Mouse (Mus musculus) 3T3-L1 (cell line): ENCODE data around the gene Tpk1.

Source experiments
- DNase-seq: peaks from one replicate; pipeline ENCODE4 v3.0.0-alpha.2; 2015; ENCODE audit warnings: low read depth, low spot score

The Tpk1 gene

DNA sequence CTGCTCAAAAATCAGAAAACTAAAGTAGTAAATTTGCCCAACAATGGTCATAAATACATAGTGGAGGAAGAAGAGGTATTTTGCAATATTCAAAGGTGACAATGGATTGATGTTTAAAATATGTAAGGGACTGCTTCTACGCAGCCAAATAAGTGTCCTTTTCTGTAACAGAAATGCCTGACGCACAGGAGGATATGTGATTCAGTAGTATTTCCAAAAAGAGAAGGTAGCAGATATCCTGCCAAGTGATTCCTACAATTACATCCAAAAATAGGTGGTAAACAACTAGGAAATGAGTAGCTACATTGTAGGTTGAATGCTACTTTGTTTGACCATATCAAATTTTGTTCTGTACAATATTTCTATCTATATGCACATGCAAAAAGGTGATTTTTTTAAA, 220.2 kb downstream of the Tpk1 start:
- no peak for DNase-seq

DNA sequence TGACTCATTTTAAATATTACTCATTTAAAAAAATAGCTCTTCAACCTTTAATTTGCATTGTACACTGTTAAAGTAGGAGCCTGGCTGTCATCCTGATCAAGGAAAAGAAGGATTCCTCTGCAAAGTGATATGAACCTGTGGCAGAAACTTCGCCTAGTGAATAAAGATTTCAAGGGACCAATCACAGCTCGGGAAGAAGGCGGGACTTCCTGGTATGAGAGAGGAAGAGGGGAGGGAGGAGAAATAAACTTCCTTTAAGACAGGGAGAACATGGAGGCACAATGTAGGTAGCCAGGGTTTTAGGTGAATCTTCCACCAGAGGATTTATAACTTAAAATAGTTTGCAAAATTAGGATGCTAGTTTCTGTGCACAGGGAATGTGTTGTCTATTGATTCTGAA, 223.9 kb downstream of the Tpk1 start:
- DNase-seq: peak; percentile 75

DNA sequence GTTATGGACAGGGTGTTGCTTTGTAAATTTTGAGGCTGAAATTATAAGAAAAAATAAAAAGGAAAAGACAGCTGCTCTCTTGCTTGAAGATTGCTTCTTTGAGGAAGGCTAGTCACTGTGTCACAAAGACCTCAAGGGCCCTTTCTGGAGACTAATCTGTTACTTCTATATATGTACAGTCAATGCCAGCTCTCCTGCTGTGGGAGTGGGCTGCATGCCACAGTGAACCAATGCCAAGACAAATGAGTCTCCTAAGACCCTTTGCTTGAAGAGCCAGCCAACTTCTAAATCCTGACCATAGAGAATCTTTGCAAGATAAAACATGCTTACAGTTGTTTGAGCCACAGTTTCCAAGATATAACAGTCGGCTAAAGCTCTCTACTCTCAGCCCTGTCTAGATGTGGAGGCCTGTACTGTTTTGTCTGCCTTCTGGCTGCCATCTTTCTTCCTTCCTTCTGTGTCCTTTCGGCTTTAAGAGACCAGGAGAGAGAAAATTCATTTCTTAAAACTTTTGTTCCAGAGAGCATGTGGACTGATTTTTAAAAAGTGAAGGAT, 230.0 kb downstream of the Tpk1 start:
- DNase-seq: no peak

DNA sequence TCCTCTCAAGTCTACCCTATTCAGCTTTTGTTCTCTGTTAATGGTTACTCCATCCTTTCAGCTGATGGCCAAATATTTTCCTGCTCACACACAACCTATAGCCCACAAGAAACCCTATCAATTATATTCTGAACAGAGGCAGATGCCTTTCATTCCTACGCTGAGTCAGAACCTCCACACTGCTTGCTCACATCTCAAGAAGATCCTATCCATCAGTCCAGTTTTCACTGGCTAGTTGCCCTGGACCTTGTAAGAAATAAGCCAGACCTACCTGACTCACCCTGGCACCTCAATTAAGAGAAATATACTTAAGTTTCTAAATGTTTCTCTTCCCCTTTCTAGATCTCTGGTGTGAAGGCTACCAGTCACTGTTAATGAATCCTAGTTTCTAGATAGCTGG, 231.7 kb downstream of the Tpk1 start:
- peak; percentile 89 for DNase-seq

DNA sequence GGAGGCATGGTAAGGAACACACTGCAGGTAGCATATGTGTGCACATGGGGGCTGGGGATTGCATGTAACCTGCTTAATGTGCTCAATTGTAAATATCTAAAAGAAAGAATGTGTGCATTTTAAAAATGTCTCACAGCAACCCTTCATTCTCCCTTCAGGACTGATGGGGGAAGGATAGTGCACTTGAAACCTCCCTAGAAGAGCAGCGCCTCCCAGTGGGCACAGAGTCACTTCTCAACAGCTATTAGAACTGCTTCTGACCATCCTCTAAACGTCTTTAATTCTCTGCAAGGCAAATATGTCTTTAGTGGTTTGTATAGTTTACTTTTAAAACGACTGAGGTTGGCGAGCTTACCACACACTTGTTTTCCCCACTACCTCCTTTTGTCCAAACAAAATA, 241.1 kb downstream of the Tpk1 start:
- peak; percentile 39 for DNase-seq

DNA sequence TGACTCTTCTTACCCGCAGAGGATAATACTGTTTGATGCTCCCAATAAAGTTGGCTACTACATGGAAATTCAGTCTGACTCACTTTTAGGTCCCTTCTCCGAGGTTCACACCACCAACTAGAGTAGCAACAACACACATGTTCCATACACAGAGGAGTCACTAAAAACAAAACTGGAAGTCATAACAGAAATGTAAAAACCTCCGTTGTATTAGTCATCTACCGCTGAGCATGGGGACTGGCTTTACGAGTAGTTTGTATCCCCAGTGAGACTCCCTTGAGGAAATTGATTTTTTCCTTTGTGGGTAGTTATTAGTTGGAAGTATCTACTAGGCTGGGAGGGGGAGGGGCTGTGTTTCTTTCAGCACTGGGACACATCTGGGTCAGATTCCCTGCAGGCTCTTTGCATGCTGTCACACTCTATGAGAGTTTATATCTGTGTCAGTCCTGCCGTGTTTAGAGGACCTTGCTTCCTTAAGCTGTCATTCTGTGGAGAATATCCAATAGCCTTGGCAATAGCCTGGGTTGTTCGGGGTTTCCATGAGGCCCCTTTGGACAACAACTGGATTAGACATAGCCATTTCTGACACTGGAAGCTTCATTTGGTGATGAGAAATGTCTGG, 245.6 kb downstream of the Tpk1 start:
- no peak for DNase-seq

DNA sequence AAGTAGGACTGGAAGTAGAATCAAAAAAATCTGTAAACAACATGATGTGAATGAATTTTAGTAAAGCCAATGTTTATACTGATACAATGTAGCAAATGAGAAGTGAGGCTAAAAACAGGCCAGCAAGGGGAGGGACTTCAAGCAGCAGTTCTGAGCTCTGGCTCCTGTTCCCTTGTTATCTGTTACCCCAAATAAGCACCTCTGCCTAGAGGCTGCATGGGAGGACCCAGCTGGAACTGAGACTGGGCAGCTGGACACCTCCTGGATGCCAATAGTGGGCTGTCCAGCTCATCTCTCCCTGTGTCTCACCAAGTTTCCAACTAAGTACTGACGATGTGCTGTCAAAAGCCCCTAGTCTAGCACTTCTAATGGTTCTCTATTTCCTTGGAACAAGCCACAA, 257.1 kb downstream of the Tpk1 start:
- DNase-seq: no peak

DNA sequence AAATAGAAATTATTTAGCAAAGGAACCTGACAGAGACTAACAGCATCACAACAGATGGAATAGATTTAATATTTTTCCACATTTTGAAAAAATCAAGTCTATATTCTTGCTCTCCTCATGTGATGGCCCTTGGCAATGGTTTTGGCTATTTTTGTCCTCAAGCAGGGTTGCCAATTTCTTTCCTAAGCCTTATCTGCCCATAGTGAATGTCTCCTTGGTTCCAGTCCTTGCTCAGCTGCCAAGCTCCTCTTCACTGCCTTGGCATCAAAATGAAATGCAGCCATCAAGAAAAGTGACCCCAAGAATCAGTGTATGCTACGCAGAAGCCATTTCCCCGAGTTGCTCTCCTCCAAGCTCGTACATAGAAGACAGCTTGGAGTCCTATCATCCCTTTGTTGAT, 263.0 kb downstream of the Tpk1 start:
- no peak for DNase-seq

DNA sequence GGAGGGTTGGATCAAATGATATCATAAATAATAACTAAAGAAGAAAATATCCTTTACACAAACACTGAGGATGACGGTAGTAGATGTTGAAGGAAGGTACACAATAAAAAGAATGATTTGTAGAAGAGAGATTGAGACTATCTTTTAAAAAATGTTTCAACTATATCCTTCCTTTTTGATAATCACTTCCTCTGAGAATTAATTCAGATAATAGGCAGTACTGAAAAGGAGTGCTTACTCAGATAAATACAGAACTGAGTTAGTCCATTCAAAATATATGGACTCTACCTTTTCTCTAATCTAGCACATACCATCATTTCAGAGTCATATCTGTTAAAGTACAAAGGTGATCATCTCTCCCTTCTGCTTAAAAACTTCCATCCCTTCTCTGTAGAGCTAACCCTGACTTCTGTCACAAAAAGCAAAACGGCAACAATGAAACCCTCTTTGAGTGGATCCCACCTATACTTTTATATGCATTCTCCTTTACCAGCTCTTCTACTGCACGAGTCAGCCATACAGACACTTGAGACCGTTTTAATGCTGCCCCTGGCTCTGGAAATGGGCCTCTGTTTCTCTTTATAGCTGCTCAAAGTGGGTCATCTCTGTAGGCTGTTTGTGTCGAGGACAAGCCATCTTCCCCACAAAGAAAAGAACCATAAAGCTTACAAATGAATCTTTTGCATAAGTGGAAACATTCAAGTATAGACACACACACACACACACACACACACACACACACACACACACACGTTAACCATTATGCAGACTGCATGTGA, 263.7 kb downstream of the Tpk1 start:
- DNase-seq: no peak

DNA sequence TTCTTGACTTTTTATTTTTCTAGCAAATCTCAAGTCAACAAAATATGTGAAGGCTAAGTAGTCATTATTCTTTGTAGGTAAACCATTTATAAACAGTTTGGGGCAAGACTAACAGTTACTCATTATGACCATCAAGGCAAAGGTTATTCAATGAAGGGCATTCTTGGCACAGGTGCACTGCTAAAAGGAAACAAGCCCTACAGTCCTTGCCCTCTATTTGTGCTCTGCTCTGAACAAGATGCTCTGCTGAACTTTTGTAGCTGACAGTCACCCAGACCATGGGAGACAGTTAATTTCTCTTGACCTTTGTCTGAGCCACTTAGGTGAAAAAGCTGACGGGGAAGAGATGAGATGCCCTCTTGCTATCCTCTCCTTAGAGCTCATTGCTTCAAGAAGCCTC, 269.7 kb downstream of the Tpk1 start:
- DNase-seq: no peak

DNA sequence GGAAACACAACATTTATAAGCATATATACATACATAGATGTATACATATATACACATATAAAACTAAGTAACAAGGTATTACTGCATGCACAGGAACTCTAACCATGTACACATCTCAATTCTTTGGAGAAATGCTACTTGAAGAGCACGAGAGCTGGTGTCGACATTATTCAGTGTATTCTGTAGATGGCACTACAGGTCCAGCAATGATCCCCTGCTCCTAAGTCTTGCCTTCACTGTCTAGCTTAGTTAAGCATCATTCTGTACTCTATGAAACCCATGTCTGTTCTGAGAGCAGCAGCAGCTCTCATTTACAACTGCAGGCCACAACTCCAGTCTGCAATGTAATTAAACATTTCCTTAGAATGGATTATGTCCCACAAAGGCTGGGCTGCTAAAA, 270.5 kb downstream of the Tpk1 start:
- DNase-seq: peak; percentile 51

DNA sequence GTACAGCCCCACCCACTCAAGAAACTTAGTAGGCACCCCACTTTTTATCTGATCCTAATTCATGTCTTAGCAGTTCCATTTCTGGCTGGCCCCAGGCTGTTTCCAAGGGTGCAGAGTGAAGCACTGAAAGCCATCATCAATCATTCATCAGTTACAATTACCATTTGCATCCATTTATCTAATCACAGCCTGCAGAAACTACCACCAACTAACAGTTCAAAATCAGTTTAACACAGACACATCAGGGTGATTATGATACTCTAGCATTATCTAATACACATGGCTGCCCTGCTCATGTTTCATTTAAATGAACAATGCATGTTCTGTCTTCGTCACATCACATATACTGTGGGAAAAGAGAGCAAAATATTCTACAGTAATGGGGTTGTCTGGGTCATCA, 274.7 kb downstream of the Tpk1 start:
- DNase-seq: no peak

DNA sequence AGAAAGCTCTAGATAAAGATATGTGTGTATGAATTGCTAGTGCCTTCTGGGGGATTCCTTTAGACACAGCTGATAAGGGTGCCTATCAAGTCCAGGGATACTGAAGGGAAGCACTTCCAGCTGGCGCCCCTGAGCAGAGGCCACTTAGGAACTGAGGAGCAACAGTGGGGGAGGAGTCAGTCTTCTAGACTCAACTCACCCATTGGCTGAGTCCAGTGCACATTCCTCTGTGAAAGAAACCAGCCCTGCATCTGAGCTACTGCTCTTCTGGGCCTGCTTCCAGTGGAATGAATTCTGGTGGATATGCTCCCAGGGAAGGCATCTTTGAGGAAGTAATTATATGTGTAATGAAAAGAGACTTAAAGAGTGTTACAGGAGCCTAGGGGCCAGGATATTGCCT, 278.8 kb downstream of the Tpk1 start:
- peak; percentile 69 for DNase-seq

DNA sequence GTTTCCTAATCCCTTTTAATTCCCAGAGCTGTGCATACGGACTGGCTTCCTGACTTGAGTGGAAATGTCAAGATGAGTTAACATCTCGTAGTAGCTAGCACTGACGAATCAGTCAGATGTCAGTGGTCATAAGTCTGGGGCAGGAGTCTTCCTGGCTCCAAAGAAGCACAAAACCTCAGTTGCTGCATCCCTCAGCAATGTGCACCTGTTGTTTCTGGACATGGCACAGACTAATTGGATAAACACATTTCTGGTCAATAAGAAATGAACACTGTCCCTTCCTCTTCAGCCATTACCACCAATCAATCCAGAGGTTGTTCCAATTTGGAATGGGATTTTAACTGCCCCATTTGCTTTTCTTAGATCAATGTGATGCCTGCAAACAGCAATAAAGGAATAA, 281.2 kb downstream of the Tpk1 start:
- no peak for DNase-seq

DNA sequence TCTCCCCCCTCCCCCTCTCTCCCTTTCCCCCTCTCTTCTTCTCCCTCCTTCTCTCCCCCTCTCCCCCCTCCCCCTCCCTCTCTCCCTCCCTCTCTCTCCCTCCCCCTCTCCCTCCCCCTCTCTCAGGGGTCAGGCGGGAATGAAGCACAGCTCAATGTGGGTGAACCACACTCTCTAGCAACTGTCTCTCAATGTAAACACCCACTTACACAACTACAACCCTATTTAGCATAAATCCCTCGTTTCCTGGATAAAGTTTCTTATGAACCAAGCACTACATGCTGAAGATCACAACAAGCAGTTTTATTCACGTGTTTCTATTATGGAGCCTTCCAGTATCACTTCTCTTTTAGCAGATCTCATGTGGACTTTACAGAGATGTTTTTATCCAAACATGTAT, 281.8 kb downstream of the Tpk1 start:
- no peak for DNase-seq

DNA sequence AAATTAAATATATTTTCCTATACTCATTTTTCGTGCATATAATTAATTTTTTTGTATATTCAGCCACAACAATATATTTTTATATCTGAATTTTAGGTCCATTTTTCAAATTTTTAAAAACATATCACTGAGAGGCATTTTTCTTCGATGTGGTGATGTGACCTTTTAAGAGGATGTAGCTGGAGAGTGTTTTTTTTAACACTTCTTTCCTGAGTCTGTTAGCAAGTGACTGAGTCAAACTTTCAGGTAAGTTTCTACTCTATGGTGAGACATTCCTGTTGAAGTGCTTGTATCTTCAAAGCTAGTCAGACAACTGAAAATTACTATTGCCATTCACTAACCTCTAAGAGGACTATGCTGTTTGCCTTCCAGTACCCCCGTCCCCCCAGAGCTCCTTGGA, 283.3 kb downstream of the Tpk1 start:
- no peak for DNase-seq

DNA sequence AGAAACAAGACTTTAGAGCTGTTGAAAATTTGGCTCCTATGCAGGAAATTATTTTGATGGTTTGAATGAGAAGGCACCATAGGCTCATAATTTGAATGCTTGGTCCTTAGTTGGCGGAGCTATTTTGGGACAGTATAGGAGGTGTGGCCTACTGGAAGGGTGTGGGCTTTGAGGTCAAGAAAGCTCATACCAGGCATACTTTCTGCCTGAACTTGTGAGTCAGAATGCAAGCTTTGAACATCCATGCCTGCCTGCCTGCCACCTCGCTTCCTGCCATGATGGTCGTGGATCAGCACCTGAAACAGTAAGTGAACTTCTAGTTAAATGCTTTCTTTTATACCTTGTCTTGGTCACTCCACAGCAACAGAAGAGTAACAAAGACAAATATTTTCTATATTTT, 283.8 kb downstream of the Tpk1 start:
- DNase-seq: peak; percentile 88

DNA sequence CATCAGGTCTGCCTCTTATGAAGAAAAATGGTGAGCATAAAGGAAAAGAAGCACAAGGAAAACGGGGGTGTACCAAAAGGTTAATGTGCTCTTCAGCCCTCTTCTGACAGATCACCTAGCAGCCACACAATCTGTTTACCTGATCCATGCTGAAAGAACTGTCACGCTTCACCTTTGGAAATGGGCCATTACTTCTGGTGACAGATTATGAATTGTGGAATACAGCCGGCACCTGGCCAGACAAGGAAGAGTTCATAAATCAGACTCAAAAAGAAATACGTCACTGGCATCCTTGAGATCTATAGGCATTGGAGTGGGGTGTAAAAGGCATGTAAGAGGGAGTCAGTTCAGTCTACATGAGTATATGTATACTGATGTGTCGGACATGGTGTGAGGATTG, 292.9 kb downstream of the Tpk1 start:
- no peak for DNase-seq

DNA sequence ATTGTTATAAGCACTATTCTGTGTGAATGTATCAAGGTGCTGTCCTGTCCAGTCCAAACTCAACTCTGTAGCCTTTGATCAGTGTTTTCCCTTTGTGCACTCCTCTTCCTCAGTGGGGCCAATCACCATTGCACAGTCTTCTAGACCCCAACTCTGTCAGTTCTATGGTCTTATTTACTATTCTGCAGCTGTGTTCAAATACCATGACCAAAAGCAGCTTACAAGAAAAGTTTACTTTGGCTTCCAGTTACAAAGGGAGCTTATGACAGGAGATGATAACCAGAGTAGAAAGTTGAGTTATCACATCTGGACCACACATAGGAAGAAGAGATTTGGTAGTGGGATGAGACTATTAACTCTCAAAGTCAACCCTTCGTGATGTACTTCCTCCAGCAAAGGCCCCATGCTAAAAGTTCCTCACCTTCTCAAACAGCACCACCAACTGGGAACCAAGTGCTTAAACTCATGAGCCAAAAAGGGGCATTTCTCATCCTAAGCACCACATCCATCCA, 298.6 kb downstream of the Tpk1 start:
- no peak for DNase-seq

DNA sequence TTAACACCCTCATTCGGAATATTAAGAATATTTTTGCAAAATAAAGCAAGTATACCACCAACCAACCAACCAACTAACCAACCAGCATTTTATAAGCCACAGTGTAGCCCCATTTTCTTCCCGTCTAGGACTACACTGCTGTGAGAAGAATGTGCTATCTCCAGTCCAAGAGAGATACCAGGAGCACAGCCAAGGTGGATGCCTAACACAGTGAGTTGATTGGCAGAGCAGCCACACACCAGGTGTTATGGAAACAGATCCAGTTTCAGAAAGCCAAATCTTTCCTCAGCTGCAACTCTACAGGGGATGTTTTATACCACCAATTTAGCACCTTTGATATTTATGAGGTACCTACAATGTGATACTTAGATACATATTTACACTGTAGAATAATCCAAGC, 299.1 kb downstream of the Tpk1 start:
- DNase-seq: no peak

DNA sequence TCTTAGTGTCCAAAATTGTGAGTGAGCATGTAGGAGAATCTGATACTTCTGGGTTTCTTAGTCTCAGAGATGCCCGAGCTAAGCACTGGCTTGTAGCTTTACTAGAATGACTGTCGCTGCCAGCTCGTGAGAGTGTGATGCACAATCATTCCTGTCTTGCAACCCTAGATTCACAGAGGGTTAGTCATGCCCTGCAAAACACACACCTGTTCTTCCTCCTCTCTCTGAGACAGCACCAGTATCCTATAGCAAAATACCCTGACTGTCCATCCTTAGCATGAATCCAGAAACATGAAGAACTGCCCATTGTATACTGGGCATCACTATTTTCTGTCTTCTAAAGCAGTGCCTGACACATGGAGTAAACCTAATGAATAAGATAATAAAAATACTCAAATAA, 302.2 kb downstream of the Tpk1 start:
- no peak for DNase-seq

DNA sequence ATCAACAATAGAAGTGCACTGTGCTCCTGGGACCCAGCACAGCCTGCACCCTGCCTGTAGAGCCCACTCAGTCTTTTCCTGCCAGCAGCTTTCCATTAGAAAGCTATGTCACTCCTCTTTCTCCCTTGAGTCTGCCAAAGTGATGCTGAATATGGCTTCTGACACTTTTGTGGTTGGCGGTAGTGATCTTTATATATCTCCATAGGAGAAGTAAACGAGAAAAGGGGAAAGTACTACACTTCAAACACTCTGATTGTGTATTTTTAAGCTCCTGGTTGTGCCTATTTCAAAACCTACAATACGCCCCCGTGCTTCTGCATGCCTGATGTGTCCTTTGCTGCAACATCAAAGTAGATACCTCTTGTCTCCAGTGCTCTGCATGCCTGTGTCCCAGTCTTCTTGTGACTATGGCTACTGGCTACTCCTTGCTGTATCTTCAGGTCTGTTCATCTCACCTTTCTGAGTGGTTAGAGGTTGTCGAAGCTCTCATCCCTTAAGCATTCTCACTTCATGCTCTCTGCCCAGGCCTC, 302.7 kb downstream of the Tpk1 start:
- no peak for DNase-seq

DNA sequence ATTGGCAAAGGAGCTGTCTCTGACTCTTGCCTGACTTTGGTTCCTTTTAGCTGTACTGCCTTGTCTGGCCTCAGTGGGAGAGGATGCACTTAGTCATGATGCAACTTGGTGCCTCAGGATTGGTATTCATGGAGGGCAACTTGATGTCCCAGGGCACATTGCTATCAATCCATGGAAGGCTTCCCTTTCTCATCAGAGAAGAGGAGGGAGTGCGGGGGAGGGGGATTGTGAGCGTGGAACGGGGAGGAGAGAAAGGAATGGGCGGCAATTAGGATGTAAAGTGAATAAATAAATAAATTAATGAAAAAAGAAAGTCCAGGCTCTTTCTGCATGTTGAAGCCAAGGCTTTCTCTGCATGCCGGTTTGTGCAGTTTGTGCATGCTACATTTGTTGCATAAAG, 304.8 kb downstream of the Tpk1 start:
- DNase-seq: no peak
